Comparison of ENCODE assay signal across 12 mouse cellular contexts in the genomic region with DNA sequence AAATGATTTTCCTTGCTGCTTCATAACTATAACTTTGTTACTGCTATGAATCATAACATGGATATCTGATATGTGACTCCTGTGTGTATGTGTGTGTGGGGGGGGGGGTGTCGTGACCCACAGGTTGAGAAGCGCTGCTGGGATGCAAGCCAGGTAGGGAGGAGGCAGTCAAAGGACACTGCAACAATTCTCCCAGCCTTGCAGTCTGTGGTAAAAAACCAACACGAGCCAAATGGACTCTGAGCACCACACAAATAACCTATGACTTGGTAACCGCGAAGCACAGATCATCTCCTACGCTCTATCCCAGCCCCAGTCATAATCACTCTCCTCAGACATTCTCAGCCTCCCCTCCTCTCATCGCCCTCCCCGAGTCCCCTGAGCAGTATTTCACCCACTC.
DNase-seq lines count a peak whose midpoint lies in the region; ATAC-seq and TF ChIP-seq lines count a peak whose summit lies in the region.
"Had no signal": no experiment of that assay in that cellular context is flagged by ENCODE, and none has a peak within 500 bp of the region (broad histone marks: within the 10 kb centered on the region; RNA-seq: fewer than 3 reads in every experiment).

No protein-coding gene starts in this region.

- TF ChIP-seq CTCF in gastrocnemius, adult 2 months (IDR thresholded peaks at IDR 0.05): no peak
- no peak for TF ChIP-seq CTCF in midbrain, postnatal 0 days (IDR thresholded peaks at IDR 0.05)
- no peak for TF ChIP-seq CTCF in cortical plate, adult 2 months (IDR thresholded peaks at IDR 0.05; ENCODE audit: extremely low read depth, insufficient read depth, low read length)

- no peak overlapping the region for H3K4me3 ChIP-seq in gastrocnemius, adult 2 months
- H3K4me3 ChIP-seq in midbrain, embryonic 12.5 days: no peak overlapping the region
- H3K4me3 ChIP-seq in midbrain, postnatal 0 days (ENCODE audit: low read depth, low read length): no peak overlapping the region
- H3K4me3 ChIP-seq in cortical plate, adult 2 months (ENCODE audit: insufficient read depth, low read length): no peak overlapping the region
- H3K4me3 ChIP-seq: forebrain, embryonic 10.5 days had no signal

- whole genome bisulfite sequencing in midbrain, embryonic 12.5 days: 81% methylated on average over 8 of the region's 8 CpGs
- 68% methylated on average over 8 of the region's 8 CpGs for WGBS in midbrain, postnatal 0 days

- H3K4me2 ChIP-seq in midbrain, embryonic 12.5 days (replicated peaks): no peak overlapping the region
- no peak overlapping the region for H3K4me2 ChIP-seq in midbrain, postnatal 0 days (ENCODE audit: low read depth, low read length, poor library complexity, severe bottlenecking)

- H3K9ac ChIP-seq in midbrain, embryonic 12.5 days (replicated peaks): no peak overlapping the region
- no peak overlapping the region for H3K9ac ChIP-seq in midbrain, postnatal 0 days (replicated peaks; ENCODE audit: low read length, poor library complexity, severe bottlenecking)

- peaks cover 75% of the 10 kb centered on the region for H3K4me1 ChIP-seq in midbrain, embryonic 12.5 days
- H3K4me1 ChIP-seq in midbrain, postnatal 0 days (ENCODE audit: insufficient read depth, low read length): peaks cover 19% of the 10 kb centered on the region
- H3K4me1 ChIP-seq in cortical plate, adult 2 months (ENCODE audit: control insufficient read depth, insufficient read depth, low read length): peaks cover 16% of the 10 kb centered on the region

- H3K36me3 ChIP-seq in midbrain, embryonic 12.5 days: no peaks in the 10 kb centered on the region
- no peaks in the 10 kb centered on the region for H3K36me3 ChIP-seq in midbrain, postnatal 0 days (ENCODE audit: insufficient read depth, low read length)

- H3K27me3 ChIP-seq in midbrain, embryonic 12.5 days: 0 out of 2 replicates have a peak, but pooled peaks cover 4% of the 10 kb centered on the region
- no peaks in the 10 kb centered on the region for H3K27me3 ChIP-seq in midbrain, postnatal 0 days (ENCODE audit: insufficient read depth, low read length)

- intact Hi-C loops in gastrocnemius, adult 2 months (cut with DNase I): no loop called here

- H3K27ac ChIP-seq in gastrocnemius, adult 2 months: peak overlapping the region; percentile 24; the same call in 1 of the 2 replicates
- peak overlapping the region; percentile 30; the same call in 1 of the 2 replicates for H3K27ac ChIP-seq in midbrain, embryonic 12.5 days (replicated peaks)
- H3K27ac ChIP-seq in midbrain, postnatal 0 days (ENCODE audit: low read depth, low read length): no peak overlapping the region
- 0 out of 2 replicates have a peak overlapping the region, but pooled peaks have one; percentile 29 for H3K27ac ChIP-seq in cortical plate, adult 2 months (ENCODE audit: insufficient read depth, low read length)
- H3K27ac ChIP-seq: forebrain, embryonic 10.5 days had no signal

- no peak for TF ChIP-seq POLR2A in cortical plate, adult 2 months (IDR thresholded peaks at IDR 0.05; ENCODE audit: extremely low read depth, insufficient read depth, low read length)

- H3K9me3 ChIP-seq in midbrain, embryonic 12.5 days: no peaks in the 10 kb centered on the region
- no peaks in the 10 kb centered on the region for H3K9me3 ChIP-seq in midbrain, postnatal 0 days (ENCODE audit: low read length)
- H3K9me3 ChIP-seq: forebrain, embryonic 10.5 days had no signal

- no peak for ATAC-seq in midbrain, embryonic 12.5 days (ENCODE audit: low FRiP score, low read depth)
- ATAC-seq in midbrain, postnatal 0 days (ENCODE audit: low FRiP score): no peak

- DNase-seq in gastrocnemius, adult 2 months: peak; percentile 42
- no peak for DNase-seq in gastrocnemius, postnatal 25 days
- DNase-seq in midbrain, postnatal 0 days (ENCODE audit: low spot score): no peak
- peak; percentile 88 to 91 for DNase-seq in kidney, postnatal 36 days
- no peak for DNase-seq in thymus, postnatal 14 days
- DNase-seq in thymus, postnatal 36 days: no peak
- DNase-seq: adrenal gland, postnatal 25 days; cerebellum, adult 11 months; heart, postnatal 4 days had no signal

Comparison
In these comparisons a context has a peak if more than half of its experiments do, and no peak if none do; other contexts are left out.
1. DNase-seq: peak in gastrocnemius, adult 2 months (single experiment) and kidney, postnatal 36 days (2 of 2); none in gastrocnemius, postnatal 25 days (single experiment), midbrain, postnatal 0 days (single experiment), thymus, postnatal 14 days (single experiment) and thymus, postnatal 36 days (0 of 2).